Mouse (Mus musculus): ENCODE results near the gene Sos2.
A peak's percentile ranks its signal among the peaks of the same experiment; 100 is the strongest.

The Sos2 gene

GRCm38 (mm10) chr12:69681566-69682061, at the start of gene Sos2:
TSS of gene Sos2 (minus strand) at chr12:69681852.
- peak; percentile 51 for DNase-seq (ENCODE audit: low read depth)

GRCm38 (mm10) chr12:69730306-69730705, 48.7 kb upstream of the Sos2 start:
- no peak for DNase-seq (ENCODE audit: low read depth)

GRCm38 (mm10) chr12:69729246-69729645, 47.6 kb upstream of the Sos2 start:
- no peak for DNase-seq (ENCODE audit: low read depth)

- peak; percentile 93 for DNase-seq (ENCODE audit: low read depth)
Measured at GRCm38 (mm10) chr12:69724711-69725460, 43.2 kb upstream of the Sos2 start, which contains the start of the genes L2hgdh and Atp5s. TSS of gene L2hgdh (minus strand) at chr12:69724873. TSS of gene Atp5s (plus strand) at chr12:69724950.

- no peak for DNase-seq (ENCODE audit: low read depth)
Measured at GRCm38 (mm10) chr12:69724018-69724710, 42.5 kb upstream of the Sos2 start.

GRCm38 (mm10) chr12:69723376-69723775, 41.7 kb upstream of the Sos2 start:
- no peak for DNase-seq (ENCODE audit: low read depth)

GRCm38 (mm10) chr12:69722857-69723256, 41.2 kb upstream of the Sos2 start:
- DNase-seq (ENCODE audit: low read depth), result no peak

GRCm38 (mm10) chr12:69713628-69714027, 32.0 kb upstream of the Sos2 start:
- DNase-seq (ENCODE audit: low read depth), result no peak

- DNase-seq (ENCODE audit: low read depth), result no peak
Measured at GRCm38 (mm10) chr12:69704799-69705458, 23.3 kb upstream of the Sos2 start.

GRCm38 (mm10) chr12:69698352-69698751, 16.7 kb upstream of the Sos2 start:
- DNase-seq (ENCODE audit: low read depth), result no peak

- DNase-seq (ENCODE audit: low read depth), result peak; percentile 77
Measured at GRCm38 (mm10) chr12:69696746-69697145, 15.1 kb upstream of the Sos2 start.

- no peak for DNase-seq (ENCODE audit: low read depth)
Measured at GRCm38 (mm10) chr12:69693471-69693870, 11.8 kb upstream of the Sos2 start.

- DNase-seq (ENCODE audit: low read depth), result no peak
Measured at GRCm38 (mm10) chr12:69690714-69691113, 9.1 kb upstream of the Sos2 start.

- no peak for DNase-seq (ENCODE audit: low read depth)
Measured at GRCm38 (mm10) chr12:69689094-69689493, 7.4 kb upstream of the Sos2 start.

- no peak for DNase-seq (ENCODE audit: low read depth)
Measured at GRCm38 (mm10) chr12:69688368-69688767, 6.7 kb upstream of the Sos2 start.

- DNase-seq (ENCODE audit: low read depth), result peak; percentile 21
Measured at GRCm38 (mm10) chr12:69683537-69683936, 1.9 kb upstream of the Sos2 start.

GRCm38 (mm10) chr12:69682788-69683419, 1.3 kb upstream of the Sos2 start:
- DNase-seq (ENCODE audit: low read depth), result peak; percentile 36

- peak; percentile 77 for DNase-seq (ENCODE audit: low read depth)
Measured at GRCm38 (mm10) chr12:69682065-69682787, 574 bp upstream of the Sos2 start.

- DNase-seq (ENCODE audit: low read depth), result peak; percentile 84
Measured at GRCm38 (mm10) chr12:69680635-69681565, 752 bp downstream of the Sos2 start.

- no peak for DNase-seq (ENCODE audit: low read depth)
Measured at GRCm38 (mm10) chr12:69676157-69676556, 5.5 kb downstream of the Sos2 start.
